Mouse (Mus musculus) heart, adult 2 months (tissue): ENCODE measurements at regions not wholly inside any gene's neighbourhood (a gene's known extent, or its start where the extent isn't known, plus 50 kb on each side); places are given as distances from the start of the nearest gene placed in this dataset.

Experiments used
- DNase-seq, 2 experiments: peaks; one replicate each; pipeline ENCODE4 v3.0.0; 2021
- H3K27ac ChIP-seq: fragments of 200-600 bp; 2 replicates; pipeline ENCODE4 v1.8.1; 2022
- H3K27me3 ChIP-seq: fragments of 200-500 bp; 2 replicates; pipeline ENCODE4 v1.6.1; 2012; ENCODE audit warnings: mild to moderate bottlenecking, low read length, inconsistent platforms, mixed read lengths; ENCODE audit not compliant: control insufficient read depth, insufficient read depth
- H3K36me3 ChIP-seq: fragments of 200-500 bp; 2 replicates; pipeline ENCODE4 v1.6.1; 2012; ENCODE audit warnings: low read length, inconsistent platforms; ENCODE audit not compliant: control insufficient read depth, insufficient read depth
- H3K4me1 ChIP-seq: fragments of 200-500 bp; 2 replicates; pipeline ENCODE4 v1.6.1; 2011; ENCODE audit warnings: low read length; ENCODE audit not compliant: control insufficient read depth, insufficient read depth
- H3K4me3 ChIP-seq: fragments of 200-600 bp; 2 replicates; pipeline ENCODE4 v1.8.1; 2022
- H3K79me2 ChIP-seq: fragments of 200-500 bp; replicated peaks from 2 replicates; pipeline ENCODE4 v1.6.1; 2012; ENCODE audit warnings: mild to moderate bottlenecking, inconsistent platforms, low read length, moderate library complexity, mixed read lengths; ENCODE audit not compliant: control insufficient read depth, insufficient read depth
- H3K9ac ChIP-seq: fragments of 200-500 bp; 2 replicates; pipeline ENCODE4 v1.6.1; 2012; ENCODE audit warnings: low read depth, mild to moderate bottlenecking, control low read depth, inconsistent platforms, low read length, mixed read lengths
- CTCF ChIP-seq: fragments of 200-600 bp; IDR thresholded peaks from 2 replicates; pipeline ENCODE4 v1.8.1; 2022; ENCODE audit warnings: antibody characterized with exemption, mild to moderate bottlenecking, moderate library complexity
- EP300 ChIP-seq: fragments of 200-500 bp; IDR thresholded peaks from 2 replicates; pipeline ENCODE4 v1.6.1; 2011; ENCODE audit warnings: low read depth, low read length, control low read depth; ENCODE audit not compliant: insufficient read depth
- POLR2A ChIP-seq: fragments of 200-500 bp; IDR thresholded peaks from 2 replicates; pipeline ENCODE4 v1.6.1; 2011; ENCODE audit warnings: mild to moderate bottlenecking, low read depth, low read length, control low read depth; ENCODE audit not compliant: insufficient read depth
- WGBS: fragments of 180-500 bp; shearing (Covaris S2); methylation state at CpG from one replicate; pipeline ENCODE4 v1.1.7; 2018; 5-methylcytosine and 5-hydroxymethylcytosine counted together
- intact Hi-C: fragments of 180-260 bp; cut with DNase I; formaldehyde crosslinking; loops from one replicate; pipeline ENCODE4 v1.15.1; 2025

GRCm38 (mm10) chr5:120034499-120035077 lies 81.7 kb upstream of the Rbm19 start:
- WGBS: 24% methylated on average over 13 of the region's 13 CpGs
- no peaks in the 10 kb centered on the region for H3K4me1 ChIP-seq
- H3K27ac ChIP-seq: no peak overlapping the region
- no peak overlapping the region for H3K4me3 ChIP-seq
- H3K79me2 ChIP-seq: no peaks in the 10 kb centered on the region
- no peak for DNase-seq
- H3K27me3 ChIP-seq: no peaks in the 10 kb centered on the region
- no peak overlapping the region for H3K9ac ChIP-seq
- TF ChIP-seq EP300: no peak
- TF ChIP-seq POLR2A: no peak
- no peak for TF ChIP-seq CTCF
- H3K36me3 ChIP-seq: no peaks in the 10 kb centered on the region
- intact Hi-C loops: no loop called here

- intact Hi-C loops: no loop called here
- H3K4me3 ChIP-seq: no peak overlapping the region
- no peak for TF ChIP-seq CTCF
- no peak for TF ChIP-seq POLR2A
- TF ChIP-seq EP300: no peak
- H3K79me2 ChIP-seq: no peaks in the 10 kb centered on the region
- no peak for DNase-seq
- H3K27me3 ChIP-seq: no peaks in the 10 kb centered on the region
- H3K36me3 ChIP-seq: no peaks in the 10 kb centered on the region
- no peak overlapping the region for H3K9ac ChIP-seq
- WGBS: 62% methylated on average over 3 of the region's 3 CpGs
- H3K4me1 ChIP-seq: no peaks in the 10 kb centered on the region
- H3K27ac ChIP-seq: no peak overlapping the region
Measured at GRCm38 (mm10) chr5:120035251-120035650, 81.0 kb upstream of the Rbm19 start.

GRCm38 (mm10) chr5:120037806-120038205 lies 78.5 kb upstream of the Rbm19 start:
- 70% methylated on average over 3 of the region's 3 CpGs for WGBS
- Histone ChIP-seq H3K4me3 (no peak overlapping the region), H3K79me2 (no peaks in the 10 kb centered on the region), H3K36me3 (no peaks in the 10 kb centered on the region), H3K9ac (no peak overlapping the region), H3K27me3 (no peaks in the 10 kb centered on the region), H3K4me1 (no peaks in the 10 kb centered on the region), H3K27ac (no peak overlapping the region)
- no peak for DNase-seq
- intact Hi-C loops: no loop called here
- TF ChIP-seq EP300 (no peak), POLR2A (no peak), CTCF (no peak)

- no peak overlapping the region for H3K9ac ChIP-seq
- no peak for TF ChIP-seq EP300
- no peak for TF ChIP-seq POLR2A
- no peak for TF ChIP-seq CTCF
- DNase-seq: no peak
- no peaks in the 10 kb centered on the region for H3K4me1 ChIP-seq
- 85% methylated on average over 4 of the region's 4 CpGs for WGBS
- no peaks in the 10 kb centered on the region for H3K36me3 ChIP-seq
- no peaks in the 10 kb centered on the region for H3K79me2 ChIP-seq
- intact Hi-C loops: no loop called here
- no peak overlapping the region for H3K27ac ChIP-seq
- H3K27me3 ChIP-seq: no peaks in the 10 kb centered on the region
- no peak overlapping the region for H3K4me3 ChIP-seq
Measured at GRCm38 (mm10) chr5:120043786-120044185, 72.5 kb upstream of the Rbm19 start.

GRCm38 (mm10) chr5:120049063-120049781 lies 67.0 kb upstream of the Rbm19 start:
- intact Hi-C loops: no loop called here
- H3K79me2 ChIP-seq: no peaks in the 10 kb centered on the region
- H3K4me3 ChIP-seq: no peak overlapping the region
- WGBS: 68% methylated on average over 7 of the region's 7 CpGs
- H3K27me3 ChIP-seq: no peaks in the 10 kb centered on the region
- no peak for DNase-seq
- H3K27ac ChIP-seq: no peak overlapping the region
- TF ChIP-seq EP300: no peak
- TF ChIP-seq POLR2A: no peak
- TF ChIP-seq CTCF: no peak
- H3K4me1 ChIP-seq: no peaks in the 10 kb centered on the region
- H3K36me3 ChIP-seq: no peaks in the 10 kb centered on the region
- H3K9ac ChIP-seq: no peak overlapping the region

DNA sequence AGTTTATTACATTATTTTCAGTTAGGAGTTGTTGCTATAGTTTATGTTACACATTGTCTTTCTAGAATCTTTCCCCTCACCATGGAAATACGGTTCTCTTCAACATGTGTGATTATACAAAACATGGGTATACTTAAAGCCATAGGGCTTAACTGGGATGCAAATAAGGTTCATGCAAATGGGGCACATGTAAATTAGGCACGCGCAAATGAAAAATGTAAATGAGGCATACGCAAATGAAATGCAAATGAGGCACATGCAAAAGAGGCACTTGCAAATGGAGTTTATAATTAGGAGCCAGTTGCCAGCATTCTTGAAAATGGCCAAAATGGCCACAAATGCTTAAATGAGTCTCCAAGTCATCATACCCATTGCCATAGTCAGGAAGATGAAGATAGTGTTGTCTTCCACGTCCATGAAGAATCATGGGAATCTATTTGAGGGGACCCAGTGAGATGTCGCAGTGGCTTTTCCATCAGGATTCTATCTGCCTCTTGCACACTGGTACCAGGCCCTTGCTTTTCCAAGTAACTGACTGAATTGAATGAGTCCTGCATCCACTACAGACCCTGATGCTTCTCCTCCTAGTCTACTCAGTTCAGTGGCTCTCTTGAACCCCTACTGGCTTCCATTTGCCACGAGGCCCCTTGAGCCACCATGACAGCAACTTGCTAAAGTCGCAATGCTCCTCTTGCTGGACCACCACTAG lies 65.4 kb upstream of the Rbm19 start:
- H3K4me1 ChIP-seq: no peaks in the 10 kb centered on the region
- H3K79me2 ChIP-seq: no peaks in the 10 kb centered on the region
- no peak for DNase-seq
- WGBS: 84% methylated on average over 8 of the region's 8 CpGs
- H3K27ac ChIP-seq: no peak overlapping the region
- intact Hi-C loops: no loop called here
- H3K4me3 ChIP-seq: no peak overlapping the region
- no peak for TF ChIP-seq CTCF
- no peak for TF ChIP-seq EP300
- TF ChIP-seq POLR2A: no peak
- H3K9ac ChIP-seq: no peak overlapping the region
- H3K27me3 ChIP-seq: no peaks in the 10 kb centered on the region
- no peaks in the 10 kb centered on the region for H3K36me3 ChIP-seq
